Mouse (Mus musculus) heart, embryonic 13.5 days (tissue): Measurements from ENCODE around the gene Pam16. TPM values are rescaled to one million over a fixed set of nuclear protein-coding genes. Genes with fewer than 3 reads are reported as not detected.

ENCODE experiments used
- polyA plus RNA-seq: library from polyadenylated mRNA; unstranded; fragments of >200 nt; fragmentation: Nextera tagmentation; extraction: Ambion mirVana; gene quantifications from 2 replicates; pipeline ENCODE4 v1.2.1, GENCODE M21; 2015

Pam16 gene
- polyA plus RNA-seq, 1 experiment from 2014 or later, result 136 TPM

Other genes with a start within 250 kb of the Pam16 start
- 0.96 and 0.98 TPM in 2 replicates for gene Adcy9, start 204.5 kb downstream of the Pam16 start, polyA plus RNA-seq
- gene Srl, start 83.2 kb downstream of the Pam16 start, polyA plus RNA-seq, result 177 and 181 TPM in 2 replicates
- 6.3 and 7.7 TPM in 2 replicates for gene Tfap4, start 65.1 kb downstream of the Pam16 start, polyA plus RNA-seq
- 19.9 and 23.5 TPM in 2 replicates for gene Glis2, start 30.3 kb downstream of the Pam16 start, polyA plus RNA-seq
- 15.2 and 15.8 TPM in 2 replicates for gene Vasn, start 15.0 kb upstream of the Pam16 start, polyA plus RNA-seq
- gene Dnaja3, start 15.0 kb upstream of the Pam16 start, polyA plus RNA-seq, result 65.6 and 72.5 TPM in 2 replicates
- 15.2 and 16.9 TPM in 2 replicates for gene Coro7, start 54.8 kb upstream of the Pam16 start, polyA plus RNA-seq
- gene Nmral1, start 94.4 kb upstream of the Pam16 start, polyA plus RNA-seq, result 37.2 and 38.6 TPM in 2 replicates
- 92.8 and 96.0 TPM in 2 replicates for gene Hmox2, start 101.4 kb upstream of the Pam16 start, polyA plus RNA-seq
- 120 and 128 TPM in 2 replicates for gene Cdip1, start 165.3 kb upstream of the Pam16 start, polyA plus RNA-seq
- gene 4930562C15Rik, start 210.4 kb upstream of the Pam16 start, polyA plus RNA-seq, result 0.15 and 0.32 TPM in 2 replicates